Mouse (Mus musculus): ENCODE measurements around the gene Mrpl27.

- no peak for TF ChIP-seq CTCF (IDR thresholded peaks at IDR 0.05; ENCODE audit: low read depth)
- TF ChIP-seq EP300 (IDR thresholded peaks at IDR 0.05; ENCODE audit: low read depth): no peak
Measured at GRCm38 (mm10) chr11:94622162-94622561, 31.4 kb upstream of the Mrpl27 start.
